Mouse (Mus musculus): ENCODE results near the gene Dock2.

DNA sequence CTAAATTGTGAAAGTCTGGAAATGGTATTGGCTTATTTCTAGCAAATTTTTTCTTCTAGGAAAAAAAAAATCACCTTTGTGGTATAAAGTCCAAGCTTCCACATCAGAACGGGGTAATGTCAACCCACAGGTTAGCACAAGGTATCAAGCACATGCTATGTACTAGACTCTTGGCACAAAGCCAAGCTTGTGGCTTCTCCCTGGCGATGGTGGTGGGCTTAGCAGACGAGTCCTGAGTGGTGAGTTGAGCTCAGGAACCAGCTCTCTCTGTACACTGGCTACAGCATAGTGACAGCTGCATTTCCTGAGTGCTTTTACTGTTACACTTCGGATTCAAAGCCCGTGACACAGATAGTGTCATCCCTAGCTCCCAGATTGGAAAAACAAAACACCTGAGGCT lies 472.0 kb downstream of the Dock2 start:
- TF ChIP-seq E2F4 (IDR thresholded peaks at IDR 0.05; ENCODE audit: borderline replicate concordance, low read depth, low read length) (no peak), MAFK (IDR thresholded peaks at IDR 0.05; ENCODE audit: borderline replicate concordance, low read depth, low read length) (no peak)

Measured in MEL (cell line).